Mouse (Mus musculus): Measurements from ENCODE around the gene Aldob.

GRCm38 (mm10) chr4:49547544-49548219, 1.7 kb downstream of the Aldob start:
- TF ChIP-seq CTCF (IDR thresholded peaks at IDR 0.05; ENCODE audit: extremely low read depth, insufficient read depth, low read length): no peak
- no peak for TF ChIP-seq POLR2A (IDR thresholded peaks at IDR 0.05; ENCODE audit: extremely low read depth, insufficient read depth, low read length)
